Mouse (Mus musculus) bone marrow, adult 2 months (tissue): Measurements from ENCODE around the gene Rps6ka5. TPM values are rescaled to one million over a fixed set of nuclear protein-coding genes. Genes with fewer than 3 reads are reported as not detected.

Experiments used
- H3K27ac ChIP-seq: fragments of 200-500 bp; 2 replicates; pipeline ENCODE4 v1.5.1; 2012; ENCODE audit warnings: low read depth, mild to moderate bottlenecking, control low read depth, inconsistent platforms, low read length; ENCODE audit not compliant: control insufficient read depth, poor library complexity, insufficient read depth
- H3K4me1 ChIP-seq: fragments of 200-500 bp; 2 replicates; pipeline ENCODE4 v1.6.1; 2011; ENCODE audit warnings: low read length; ENCODE audit not compliant: control insufficient read depth, insufficient read depth
- H3K4me3 ChIP-seq: fragments of 200-500 bp; replicated peaks from 2 replicates; pipeline ENCODE3; 2011; ENCODE audit warnings: mild to moderate bottlenecking, low read depth, low read length, control low read depth; ENCODE audit not compliant: control insufficient read depth
- CTCF ChIP-seq: fragments of 200-500 bp; IDR thresholded peaks from 2 replicates; pipeline ENCODE4 v1.5.1; 2011; ENCODE audit warnings: low read length, control low read depth; ENCODE audit not compliant: control insufficient read depth, insufficient read depth
- POLR2A ChIP-seq: fragments of 200-500 bp; IDR thresholded peaks from 2 replicates; pipeline ENCODE4 v1.6.1; 2011; ENCODE audit warnings: low read depth, mild to moderate bottlenecking, control low read depth, low read length, borderline replicate concordance; ENCODE audit not compliant: control insufficient read depth
- WGBS: fragments of 180-500 bp; shearing (Covaris S2); methylation state at CpG from one replicate; pipeline ENCODE4 v1.1.7; 2018; 5-methylcytosine and 5-hydroxymethylcytosine counted together
- polyA plus RNA-seq: library from polyadenylated mRNA; stranded (reverse); fragments of >200 nt; gene quantifications from 2 replicates; pipeline ENCODE4 v1.2.4, GENCODE M21; 2011; ENCODE audit warnings: low replicate concordance; ENCODE audit not compliant: missing spikeins, insufficient read depth, insufficient read length

Rps6ka5 gene
- polyA plus RNA-seq, 1 experiment = 5.3 TPM

DNA sequence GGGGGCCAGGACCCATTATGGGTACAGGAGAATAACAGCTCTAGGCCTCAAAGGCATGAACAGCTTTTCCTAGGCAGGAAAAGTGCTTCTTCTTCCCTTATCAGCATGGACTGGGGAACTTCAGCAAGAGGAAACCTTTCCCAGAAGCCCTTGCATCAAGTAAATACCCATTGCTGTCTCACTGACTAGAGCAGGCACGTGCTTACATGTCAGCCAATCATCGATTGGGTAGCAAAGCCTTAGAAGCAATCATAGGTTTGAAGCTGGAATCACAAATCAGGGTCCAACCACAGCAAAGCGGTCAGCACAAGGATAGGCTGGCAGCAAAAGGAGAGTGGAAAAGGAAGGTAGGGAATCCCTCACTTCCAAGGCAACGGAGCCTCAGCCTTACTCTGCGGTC is 213.7 kb downstream of the Rps6ka5 start:
- Histone ChIP-seq H3K4me1 (peaks cover 1% of the 10 kb centered on the region; the same call in 1 of the 2 replicates), H3K4me3 (no peak overlapping the region), H3K27ac (no peak overlapping the region)
- 86% methylated on average over 5 of the region's 5 CpGs for WGBS
- no peak for TF ChIP-seq POLR2A
- no peak for TF ChIP-seq CTCF

DNA sequence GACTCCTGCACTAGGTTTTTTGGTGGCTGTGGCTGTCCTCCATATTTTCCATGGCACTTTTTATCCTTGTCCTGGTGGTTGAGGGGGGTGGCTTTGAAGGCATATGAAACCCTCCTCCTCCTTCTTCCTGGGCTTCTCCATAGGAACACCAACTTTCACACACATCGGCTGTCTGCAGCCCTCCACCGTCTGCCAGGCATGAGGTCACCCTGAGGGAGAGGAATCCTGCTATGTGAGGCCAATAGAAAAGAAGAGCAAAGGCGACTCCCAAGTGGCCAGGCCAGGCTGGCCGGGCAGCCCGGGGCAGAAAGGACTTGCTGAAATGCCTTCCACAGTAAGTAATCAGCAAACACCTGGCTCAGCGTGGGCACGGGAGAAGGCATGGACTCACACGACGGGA is 214.1 kb downstream of the Rps6ka5 start:
- TF ChIP-seq POLR2A = no peak
- TF ChIP-seq CTCF = no peak
- Histone ChIP-seq H3K27ac (no peak overlapping the region), H3K4me1 (peaks cover 1% of the 10 kb centered on the region; the same call in 1 of the 2 replicates), H3K4me3 (no peak overlapping the region)
- 91% methylated on average over 9 of the region's 9 CpGs for WGBS

GRCm38 (mm10) chr12:100509615-100510282 is 217.0 kb downstream of the Rps6ka5 start:
- Histone ChIP-seq H3K4me1 (peaks cover 1% of the 10 kb centered on the region; the same call in 1 of the 2 replicates), H3K4me3 (no peak overlapping the region)
- 80% methylated on average over 9 of the region's 9 CpGs for WGBS

DNA sequence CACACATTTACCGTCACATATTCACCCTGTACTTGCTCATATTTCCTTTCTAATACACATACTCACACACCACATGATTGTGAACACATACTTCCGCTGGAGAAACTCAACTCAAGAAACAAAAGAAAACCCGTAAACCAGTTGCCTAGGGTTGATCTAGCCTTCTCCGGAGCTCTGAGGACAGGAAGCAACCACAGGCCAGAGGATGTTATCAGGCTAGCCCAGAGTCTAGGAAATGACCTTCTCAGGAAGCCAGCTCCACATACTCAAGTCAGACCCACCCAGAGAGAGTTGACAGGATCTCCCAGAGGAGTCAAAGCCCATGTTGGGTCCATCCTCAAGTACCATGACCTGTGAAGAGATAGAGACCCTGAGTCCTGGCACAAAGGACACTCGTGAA is 218.1 kb downstream of the Rps6ka5 start:
- H3K4me3 ChIP-seq = no peak overlapping the region
- TF ChIP-seq POLR2A = no peak
- TF ChIP-seq CTCF = no peak
- H3K27ac ChIP-seq = peak overlapping the region; percentile 8; the same call in 1 of the 2 replicates
- peaks cover 1% of the 10 kb centered on the region; the same call in 1 of the 2 replicates for H3K4me1 ChIP-seq
- 26% methylated on average over 5 of the region's 5 CpGs for WGBS

More at GRCm38 (mm10) chr12:100509615-100510282, 217.0 kb downstream of the Rps6ka5 start:
- H3K27ac ChIP-seq = no peak overlapping the region
- TF ChIP-seq POLR2A (no peak), CTCF (no peak)

GRCm38 (mm10) chr12:100505484-100505883 is 221.3 kb downstream of the Rps6ka5 start:
- Histone ChIP-seq H3K4me1 (peaks cover 2% of the 10 kb centered on the region; the same call in 1 of the 2 replicates), H3K27ac (no peak overlapping the region), H3K4me3 (no peak overlapping the region)
- 73% methylated on average over 1 of the region's 1 CpGs for WGBS
- TF ChIP-seq POLR2A = no peak
- no peak for TF ChIP-seq CTCF

GRCm38 (mm10) chr12:100504585-100504984 is 222.2 kb downstream of the Rps6ka5 start:
- 78% methylated on average over 2 of the region's 2 CpGs for WGBS
- no peak overlapping the region for H3K4me3 ChIP-seq
- no peak for TF ChIP-seq CTCF
- TF ChIP-seq POLR2A = no peak
- H3K27ac ChIP-seq = no peak overlapping the region
- peaks cover 3% of the 10 kb centered on the region for H3K4me1 ChIP-seq

DNA sequence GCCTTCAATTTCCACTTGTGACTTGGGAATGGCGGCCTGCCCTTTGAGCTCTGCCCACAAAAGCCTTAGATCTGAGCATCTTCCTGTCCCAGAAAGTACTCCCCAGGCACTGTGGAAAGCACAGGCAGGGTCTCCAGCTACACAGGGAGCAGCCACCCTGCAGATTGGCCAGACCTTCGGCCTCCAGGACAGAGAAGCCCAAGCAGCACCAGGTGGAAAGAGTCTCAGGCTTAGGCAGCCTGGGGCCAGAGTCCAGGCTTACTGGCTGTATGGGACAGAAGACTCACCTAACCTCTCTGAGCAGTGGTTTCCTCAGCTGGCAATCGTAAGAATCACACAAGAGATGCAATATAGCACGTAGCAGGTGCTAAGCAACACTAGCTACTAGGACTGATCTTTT is 223.1 kb downstream of the Rps6ka5 start:
- 80% methylated on average over 4 of the region's 4 CpGs for WGBS

GRCm38 (mm10) chr12:100502544-100502943 is 224.2 kb downstream of the Rps6ka5 start:
- Histone ChIP-seq H3K27ac (no peak overlapping the region), H3K4me3 (no peak overlapping the region), H3K4me1 (peaks cover 4% of the 10 kb centered on the region)
- 82% methylated on average over 3 of the region's 3 CpGs for WGBS
- TF ChIP-seq CTCF = no peak
- TF ChIP-seq POLR2A = no peak

More for the DNA sequence above, 223.1 kb downstream of the Rps6ka5 start:
- TF ChIP-seq CTCF (no peak), POLR2A (no peak)
- peaks cover 4% of the 10 kb centered on the region for H3K4me1 ChIP-seq
- H3K4me3 ChIP-seq = no peak overlapping the region
- no peak overlapping the region for H3K27ac ChIP-seq
